Mouse (Mus musculus) myocyte (in vitro differentiated cells): Measurements from ENCODE around the gene Flot1. TPM values are rescaled to one million over a fixed set of nuclear protein-coding genes. Genes with fewer than 3 reads are reported as not detected.
A peak's percentile ranks its signal among the peaks of the same experiment; 100 is the strongest.

Source experiments
- H3K27me3 ChIP-seq: one replicate; pipeline ENCODE4 v1.6.1; 2011; ENCODE audit not compliant: control insufficient read depth, insufficient read depth, insufficient read length
- H3K36me3 ChIP-seq: one replicate; pipeline ENCODE4 v1.6.1; 2011; ENCODE audit not compliant: control insufficient read depth, insufficient read depth
- H3K4me2 ChIP-seq: one replicate; pipeline ENCODE4 v1.6.1; 2011; ENCODE audit warnings: low read depth, control low read depth
- H3K4me3 ChIP-seq: one replicate; pipeline ENCODE4 v1.5.1; 2011; ENCODE audit warnings: mild to moderate bottlenecking, control low read depth, moderate library complexity
- H3K79me2 ChIP-seq: one replicate; pipeline ENCODE4 v1.6.1; 2011; ENCODE audit not compliant: control insufficient read depth, insufficient read depth
- H3ac ChIP-seq: one replicate; pipeline ENCODE4 v1.6.1; 2011; ENCODE audit not compliant: control insufficient read depth, insufficient read length
- CEBPB ChIP-seq: IDR thresholded peaks from 2 replicates; pipeline ENCODE4 v1.6.1; 2011; ENCODE audit warnings: mild to moderate bottlenecking, moderate library complexity; ENCODE audit not compliant: poor library complexity, insufficient read depth, severe bottlenecking
- E2F4 ChIP-seq: IDR thresholded peaks from one replicate; pipeline ENCODE4 v1.6.1; 2011; ENCODE audit warnings: mild to moderate bottlenecking, control low read depth, moderate library complexity; ENCODE audit not compliant: insufficient read depth
- MAX ChIP-seq: IDR thresholded peaks from one replicate; pipeline ENCODE4 v1.6.1; 2011; ENCODE audit warnings: low read depth, mild to moderate bottlenecking, control low read depth
- MYOD1 ChIP-seq, 3 experiments: IDR thresholded peaks; one replicate each; pipeline ENCODE4 v1.6.1; 2011; ENCODE audit warnings: control low read depth in 2 of 3, low read depth in 2 of 3, mild to moderate bottlenecking in 2 of 3, moderate library complexity in 1 of 3; ENCODE audit not compliant: insufficient read length in 2 of 3, control insufficient read depth in 1 of 3
- MYOG ChIP-seq, 3 experiments: IDR thresholded peaks; one replicate each; pipeline ENCODE4 v1.6.1; 2011; ENCODE audit warnings: control low read depth in 2 of 3, low read depth in 2 of 3, mild to moderate bottlenecking in 2 of 3; ENCODE audit not compliant: insufficient read length in 2 of 3, control insufficient read depth in 1 of 3, insufficient read depth in 1 of 3
- POLR2A ChIP-seq: IDR thresholded peaks from one replicate; pipeline ENCODE4 v1.6.1; 2011; ENCODE audit warnings: low read depth, mild to moderate bottlenecking, control low read depth, moderate library complexity; ENCODE audit not compliant: insufficient read length
- POLR2AphosphoS2 ChIP-seq: IDR thresholded peaks from one replicate; pipeline ENCODE4 v1.6.1; 2011; ENCODE audit warnings: low read depth, control low read depth; ENCODE audit not compliant: insufficient read length
- REST ChIP-seq: IDR thresholded peaks from one replicate; pipeline ENCODE4 v1.6.1; 2011; ENCODE audit warnings: mild to moderate bottlenecking, control low read depth, moderate library complexity; ENCODE audit not compliant: insufficient read depth, insufficient read length
- SRF ChIP-seq: IDR thresholded peaks from one replicate; pipeline ENCODE4 v1.6.1; 2011; ENCODE audit warnings: low read depth; ENCODE audit not compliant: control insufficient read depth, insufficient read length
- TCF12 ChIP-seq: IDR thresholded peaks from one replicate; pipeline ENCODE4 v1.6.1; 2011; ENCODE audit warnings: mild to moderate bottlenecking, control low read depth; ENCODE audit not compliant: poor library complexity, insufficient read depth, severe bottlenecking
- TCF3 ChIP-seq: IDR thresholded peaks from one replicate; pipeline ENCODE4 v1.6.1; 2011; ENCODE audit warnings: low read depth, control low read depth; ENCODE audit not compliant: insufficient read length
- USF1 ChIP-seq: IDR thresholded peaks from one replicate; pipeline ENCODE4 v1.6.1; 2011; ENCODE audit warnings: low read depth, mild to moderate bottlenecking, control low read depth, moderate library complexity
- polyA plus RNA-seq: library from polyadenylated mRNA; unstranded; fragments of >200 nt; fragmentation: generic; extraction: Trizol; gene quantifications from one replicate; pipeline ENCODE4 v1.2.1, GENCODE M21; 2012; ENCODE audit warnings: missing spikeins

Gene Flot1
- polyA plus RNA-seq = 107 TPM

- H3ac ChIP-seq = peak within 1 kb of the TSS; percentile 24
- TF ChIP-seq SRF = no peak
- 0 out of 2 replicates have a peak, but pooled peaks have one; percentile 40 for TF ChIP-seq CEBPB
- TF ChIP-seq POLR2AphosphoS2 = peak; percentile 75
- TF ChIP-seq E2F4 = no peak
- peak; percentile 66 for TF ChIP-seq POLR2A
- peaks cover 11% of the 10 kb centered on the region for H3K79me2 ChIP-seq
- H3K4me3 ChIP-seq = peak within 1 kb of the TSS; percentile 100
- peak within 1 kb of the TSS; percentile 92 for H3K4me2 ChIP-seq
- peaks cover 12% of the 10 kb centered on the region for H3K36me3 ChIP-seq
- H3K27me3 ChIP-seq = no peaks in the 10 kb centered on the region
These were observed at the start of gene Flot1 for GRCm38 (mm10) chr17:35822964-35823937. Gene Flot1 (plus strand): TSS chr17:35823230.

DNA sequence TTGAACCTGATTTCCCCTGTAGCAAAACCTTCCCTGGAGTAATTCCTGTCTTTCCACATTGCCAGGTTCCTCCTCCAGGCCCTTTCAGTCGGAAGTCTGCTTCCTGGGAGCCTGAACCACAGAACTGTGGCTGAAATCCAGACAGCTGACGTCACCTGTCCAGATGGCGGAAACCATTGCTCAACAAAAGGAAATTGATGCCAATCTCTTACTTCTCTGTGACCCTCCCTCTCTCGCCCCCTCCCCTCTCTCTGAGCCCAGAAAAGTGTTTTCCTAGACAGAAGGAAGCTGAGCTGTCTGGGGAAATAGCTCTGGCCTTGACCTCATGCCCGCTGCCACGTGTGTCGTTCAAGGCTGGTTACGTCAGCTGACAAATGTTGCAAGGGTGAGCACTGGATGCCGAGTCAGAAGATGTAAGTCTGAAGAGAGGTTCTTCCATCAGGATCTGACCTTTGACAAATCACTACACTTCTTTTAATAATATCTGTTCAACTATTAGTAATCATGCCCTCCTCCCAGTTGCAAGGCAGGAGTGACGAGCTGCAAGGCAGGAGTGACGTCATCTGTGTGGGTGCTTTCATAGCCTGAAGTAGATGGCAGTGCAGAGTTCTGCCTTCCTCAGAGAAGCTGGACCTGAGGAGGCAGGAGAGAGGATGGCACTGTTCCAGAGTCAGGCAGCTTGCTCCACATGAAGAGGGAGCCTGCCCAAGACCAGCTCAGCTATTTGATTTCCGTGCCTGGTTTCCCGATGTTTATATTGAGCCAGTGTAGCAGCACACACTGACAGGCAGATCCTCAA lies 46.0 kb upstream of the Flot1 start:
- no peaks in the 10 kb centered on the region for H3K36me3 ChIP-seq
- no peaks in the 10 kb centered on the region for H3K27me3 ChIP-seq
- H3ac ChIP-seq = no peak overlapping the region
- TF ChIP-seq MYOD1 (IDR thresholded peaks at IDR 0.05; ENCODE audit: control insufficient read depth in 1 of 3, insufficient read length in 2 of 3, low read depth in 2 of 3) (peak in 2 of 3 experiments; percentile 24 to 45), REST (no peak), MYOG (IDR thresholded peaks at IDR 0.05; ENCODE audit: control insufficient read depth in 1 of 3, insufficient read depth in 1 of 3, insufficient read length in 2 of 3, low read depth in 2 of 3) (peak in 1 of 3 experiments; percentile 67), TCF12 (peak; percentile 50), TCF3 (no peak), POLR2AphosphoS2 (no peak), CEBPB (peak; percentile 99), MAX (no peak), POLR2A (no peak), USF1 (peak; percentile 57), E2F4 (no peak), SRF (no peak)
- no peaks in the 10 kb centered on the region for H3K79me2 ChIP-seq
- H3K4me2 ChIP-seq = peak overlapping the region; percentile 61
- no peak overlapping the region for H3K4me3 ChIP-seq

DNA sequence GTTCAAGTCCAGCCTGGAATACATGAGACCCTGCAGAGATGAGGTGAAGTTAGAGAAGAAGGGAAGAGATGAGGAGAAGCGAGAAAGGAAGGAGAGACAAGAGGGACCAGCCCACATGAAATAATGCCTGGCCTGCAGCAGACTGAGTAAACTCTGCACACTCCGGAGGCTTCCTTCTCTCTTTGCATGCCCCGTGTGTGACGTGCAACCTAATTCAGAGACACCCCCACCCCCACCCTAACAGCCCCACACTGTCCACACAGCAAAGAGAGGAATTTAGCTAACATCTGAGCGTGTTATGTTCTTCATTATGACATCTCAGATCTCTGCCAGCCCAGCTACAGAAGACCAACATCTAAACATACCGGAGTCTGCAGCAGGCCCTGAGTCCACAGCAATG lies 44.1 kb upstream of the Flot1 start:
- Histone ChIP-seq H3K79me2 (no peaks in the 10 kb centered on the region), H3K27me3 (no peaks in the 10 kb centered on the region), H3K4me3 (no peak overlapping the region), H3K36me3 (no peaks in the 10 kb centered on the region), H3ac (no peak overlapping the region), H3K4me2 (no peak overlapping the region)
- TF ChIP-seq POLR2AphosphoS2 (no peak), TCF12 (no peak), USF1 (no peak), TCF3 (no peak), MAX (no peak), MYOG (IDR thresholded peaks at IDR 0.05; ENCODE audit: control insufficient read depth in 1 of 3, insufficient read depth in 1 of 3, insufficient read length in 2 of 3, low read depth in 2 of 3) (no peak), REST (no peak), MYOD1 (IDR thresholded peaks at IDR 0.05; ENCODE audit: control insufficient read depth in 1 of 3, insufficient read length in 2 of 3, low read depth in 2 of 3) (no peak), SRF (no peak), CEBPB (no peak), POLR2A (no peak), E2F4 (no peak)

DNA sequence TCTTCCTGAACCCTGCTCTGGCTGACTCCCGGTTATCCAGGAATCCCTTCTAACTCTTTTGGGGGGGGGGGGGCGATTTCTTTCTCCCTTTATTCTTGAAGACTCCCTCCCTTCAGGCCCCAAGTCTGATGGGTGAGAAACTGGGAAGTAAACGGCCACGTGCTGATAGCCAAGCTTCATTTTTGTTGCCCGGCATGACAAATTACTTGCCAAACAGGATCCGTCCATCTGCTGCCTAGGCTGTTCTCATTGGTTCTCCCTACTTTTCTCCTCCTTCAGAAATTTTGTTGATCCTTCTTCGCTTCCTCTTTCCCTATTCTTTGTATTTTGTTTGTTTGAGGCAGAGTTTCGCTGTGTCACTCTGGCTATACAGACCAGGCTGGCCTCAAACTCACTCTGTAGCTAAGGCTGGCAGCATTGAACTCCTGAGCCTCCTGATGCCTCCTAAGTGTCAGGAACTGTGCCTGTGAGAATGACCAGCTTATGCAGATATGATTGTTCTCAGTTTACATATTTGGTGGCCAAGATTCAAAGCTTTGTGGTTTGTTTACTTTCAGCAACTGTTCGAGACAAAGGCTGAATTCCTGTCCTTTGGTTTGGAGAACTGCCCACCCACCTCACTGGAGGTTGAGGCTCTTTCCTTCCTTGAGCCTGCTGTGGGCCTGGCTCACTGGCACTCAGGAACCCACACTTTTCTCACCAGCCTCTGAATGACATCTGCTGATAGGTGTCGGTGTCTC lies 43.4 kb upstream of the Flot1 start:
- Histone ChIP-seq H3K27me3 (no peaks in the 10 kb centered on the region), H3K36me3 (no peaks in the 10 kb centered on the region), H3ac (no peak overlapping the region), H3K4me3 (no peak overlapping the region), H3K4me2 (peak overlapping the region; percentile 25), H3K79me2 (no peaks in the 10 kb centered on the region)
- TF ChIP-seq USF1 (no peak), MYOG (IDR thresholded peaks at IDR 0.05; ENCODE audit: control insufficient read depth in 1 of 3, insufficient read depth in 1 of 3, insufficient read length in 2 of 3, low read depth in 2 of 3) (peak in 1 of 3 experiments; percentile 62)
